ENCODE assay signal across 8 mouse cellular contexts in the genomic region with DNA sequence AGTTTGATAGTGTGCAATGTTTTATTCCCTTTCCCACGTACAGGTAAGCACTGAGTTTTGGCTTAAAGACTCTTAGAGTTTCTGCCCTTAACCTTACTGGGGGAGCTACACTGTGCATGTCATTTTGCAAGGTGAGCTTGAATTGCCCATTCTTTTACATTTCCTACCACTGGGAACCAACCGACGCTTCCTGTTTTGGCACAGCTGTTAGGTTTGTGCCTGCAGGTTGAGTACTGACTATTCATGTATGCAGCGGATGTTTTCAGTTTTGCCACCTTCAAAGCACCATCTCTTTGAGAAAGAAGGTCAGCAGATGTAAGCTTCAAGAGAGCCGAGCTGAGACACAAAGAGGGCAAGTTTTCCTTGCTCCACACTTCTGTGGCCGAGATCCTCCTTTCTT. TPM values are rescaled to one million over a fixed set of nuclear protein-coding genes. Genes with fewer than 3 reads are reported as not detected.
A peak's percentile ranks its signal among the peaks of the same experiment; 100 is the strongest.
DNase-seq lines count a peak whose midpoint lies in the region; ATAC-seq and TF ChIP-seq lines count a peak whose summit lies in the region.

No protein-coding gene starts in this region.

- peaks cover 3% of the 10 kb centered on the region; the same call in 1 of the 2 replicates for H3K36me3 ChIP-seq in kidney, embryonic 16.5 days (ENCODE audit: insufficient read depth, low read length)
- H3K36me3 ChIP-seq in embryonic facial prominence, embryonic 12.5 days, result peaks cover 8% of the 10 kb centered on the region
- peaks cover 21% of the 10 kb centered on the region for H3K36me3 ChIP-seq in limb, embryonic 13.5 days
- no peaks in the 10 kb centered on the region for H3K36me3 ChIP-seq in splenic B cell, adult 2 months (ENCODE audit: control insufficient read depth, insufficient read depth, low read length, poor library complexity, severe bottlenecking)
- H3K36me3 ChIP-seq in kidney, adult 2 months (ENCODE audit: control insufficient read depth, insufficient read depth, low read length), result no peaks in the 10 kb centered on the region

- no peak for ATAC-seq in kidney, embryonic 16.5 days (ENCODE audit: low FRiP score, low TSS enrichment)
- ATAC-seq in embryonic facial prominence, embryonic 12.5 days (ENCODE audit: insufficient number of reproducible peaks, insufficient read depth, low FRiP score, low TSS enrichment), result no peak
- no peak for ATAC-seq in limb, embryonic 13.5 days (ENCODE audit: low FRiP score, low read depth)

- no peak overlapping the region for H3K27ac ChIP-seq in kidney, embryonic 16.5 days (ENCODE audit: low read length)
- no peak overlapping the region for H3K27ac ChIP-seq in embryonic facial prominence, embryonic 12.5 days
- H3K27ac ChIP-seq in limb, embryonic 13.5 days, result no peak overlapping the region
- no peak overlapping the region for H3K27ac ChIP-seq in kidney, adult 2 months (ENCODE audit: insufficient read depth, low read depth, low read length)

- H3K27me3 ChIP-seq in kidney, embryonic 16.5 days (ENCODE audit: insufficient read depth, low read length), result no peaks in the 10 kb centered on the region
- no peaks in the 10 kb centered on the region for H3K27me3 ChIP-seq in embryonic facial prominence, embryonic 12.5 days
- no peaks in the 10 kb centered on the region for H3K27me3 ChIP-seq in limb, embryonic 13.5 days
- no peaks in the 10 kb centered on the region for H3K27me3 ChIP-seq in splenic B cell, adult 2 months (ENCODE audit: control insufficient read depth, insufficient read depth, low read length, poor library complexity, severe bottlenecking)
- no peaks in the 10 kb centered on the region for H3K27me3 ChIP-seq in kidney, adult 2 months (replicated peaks; ENCODE audit: control insufficient read depth, insufficient read depth, low read length)

- TF ChIP-seq CTCF in kidney, adult 2 months (conservative IDR thresholded peaks at IDR 0.05; ENCODE audit: insufficient read depth, insufficient read length, low read depth, low read length), result no peak

- no peak for DNase-seq in kidney, adult 8-10 months
- peak; percentile 47 for DNase-seq in splenic B cell, adult 2 months (ENCODE audit: low read depth, low spot score)
- no peak for DNase-seq in ovary, postnatal 36 days (ENCODE audit: low spot score)
- DNase-seq in adrenal gland, postnatal 14 days, result no peak
- no peak for DNase-seq in kidney, adult 2 months

- H3K9me3 ChIP-seq in kidney, embryonic 16.5 days (ENCODE audit: low read length), result no peaks in the 10 kb centered on the region
- H3K9me3 ChIP-seq in embryonic facial prominence, embryonic 12.5 days, result no peaks in the 10 kb centered on the region
- no peaks in the 10 kb centered on the region for H3K9me3 ChIP-seq in limb, embryonic 13.5 days

- peak overlapping the region; percentile 91; the same call in 1 of the 2 replicates for H3K9ac ChIP-seq in kidney, embryonic 16.5 days (replicated peaks; ENCODE audit: low read length)
- peak overlapping the region; percentile 17; the same call in 1 of the 2 replicates for H3K9ac ChIP-seq in embryonic facial prominence, embryonic 12.5 days
- peak overlapping the region; percentile 75; the same call in 1 of the 2 replicates for H3K9ac ChIP-seq in limb, embryonic 13.5 days

- no peak for TF ChIP-seq POLR2A in kidney, adult 2 months (IDR thresholded peaks at IDR 0.05; ENCODE audit: low read depth, low read length)

- peak overlapping the region; percentile 72 for H3K4me2 ChIP-seq in kidney, embryonic 16.5 days (replicated peaks; ENCODE audit: low read depth, low read length)
- peak overlapping the region; percentile 55 for H3K4me2 ChIP-seq in embryonic facial prominence, embryonic 12.5 days (replicated peaks)
- peak overlapping the region; percentile 65 for H3K4me2 ChIP-seq in limb, embryonic 13.5 days (replicated peaks)

- peak overlapping the region; percentile 87 for H3K4me3 ChIP-seq in kidney, embryonic 16.5 days (ENCODE audit: low read length)
- peak overlapping the region; percentile 69 for H3K4me3 ChIP-seq in embryonic facial prominence, embryonic 12.5 days
- peak overlapping the region; percentile 77 for H3K4me3 ChIP-seq in limb, embryonic 13.5 days
- no peak overlapping the region for H3K4me3 ChIP-seq in kidney, adult 2 months (ENCODE audit: insufficient read depth, low read depth, low read length)

- H3K4me1 ChIP-seq in kidney, embryonic 16.5 days (ENCODE audit: insufficient read depth, low read length), result peaks cover 14% of the 10 kb centered on the region; the same call in 1 of the 2 replicates
- peaks cover 14% of the 10 kb centered on the region for H3K4me1 ChIP-seq in embryonic facial prominence, embryonic 12.5 days
- H3K4me1 ChIP-seq in limb, embryonic 13.5 days, result peaks cover 19% of the 10 kb centered on the region
- H3K4me1 ChIP-seq in kidney, adult 2 months (ENCODE audit: control insufficient read depth, insufficient read depth, low read length), result peaks cover 4% of the 10 kb centered on the region; the same call in 1 of the 2 replicates

- 55% methylated on average over 6 of the region's 6 CpGs for WGBS in kidney, embryonic 16.5 days
- 60% methylated on average over 6 of the region's 6 CpGs for WGBS in embryonic facial prominence, embryonic 12.5 days
- 60% methylated on average over 6 of the region's 6 CpGs for WGBS in limb, embryonic 13.5 days
- 56% methylated on average over 6 of the region's 6 CpGs for WGBS in kidney, adult 2 months

RNA-seq across cellular contexts. Expression of a gene that starts 1.3 kb away (rescaled TPM):
- 41.4 and 47.1 TPM in 2 replicates for polyA plus RNA-seq in kidney, embryonic 16.5 days (2015; fragmentation: Nextera tagmentation; extraction: Ambion mirVana)
- 63.6 and 66.9 TPM in 2 replicates for polyA plus RNA-seq in embryonic facial prominence, embryonic 12.5 days (2016; fragmentation: Nextera tagmentation; extraction: Ambion mirVana)
- 46.5 TPM in 2 replicates for polyA plus RNA-seq in limb, embryonic 13.5 days (2015; fragmentation: Nextera tagmentation; extraction: Ambion mirVana)
- 8.3 and 8.5 TPM in 2 replicates for total RNA-seq in adrenal gland, postnatal 14 days (2021)
- polyA plus RNA-seq in kidney, adult 2 months (2012; rRNA removed), result 1.4 and 2.0 TPM in 2 replicates

RNA-seq across cellular contexts. Expression of a gene that starts 45.5 kb away (rescaled TPM):
- polyA plus RNA-seq in kidney, embryonic 16.5 days (2015; fragmentation: Nextera tagmentation; extraction: Ambion mirVana), result 10.3 and 12.1 TPM in 2 replicates
- 11.8 and 13.7 TPM in 2 replicates for polyA plus RNA-seq in embryonic facial prominence, embryonic 12.5 days (2016; fragmentation: Nextera tagmentation; extraction: Ambion mirVana)
- 10.5 and 11.4 TPM in 2 replicates for polyA plus RNA-seq in limb, embryonic 13.5 days (2015; fragmentation: Nextera tagmentation; extraction: Ambion mirVana)
- total RNA-seq in adrenal gland, postnatal 14 days (2021), result 32.4 and 36.4 TPM in 2 replicates
- 5.3 and 6.7 TPM in 2 replicates for polyA plus RNA-seq in kidney, adult 2 months (2012; rRNA removed)

Comparison
In these comparisons a context has a peak if more than half of its experiments do, and no peak if none do; other contexts are left out.
1. RNA of a gene that starts 1.3 kb away (polyA plus RNA-seq): 63.6 to 66.9 TPM in embryonic facial prominence, embryonic 12.5 days, 46.5 TPM in limb, embryonic 13.5 days and 41.4 to 47.1 TPM in kidney, embryonic 16.5 days; 1.4 to 2.0 TPM in kidney, adult 2 months; every median in the first group is over 10 times any median in the second.
2. H3K9ac ChIP-seq: peak in every context shown above with its lines; median percentile 91 in kidney, embryonic 16.5 days; 75 in limb, embryonic 13.5 days; 17 in embryonic facial prominence, embryonic 12.5 days.
3. Peak in every context shown above with its lines, with median percentiles within 50 percentile points of each other: H3K4me2 ChIP-seq.